Mouse (Mus musculus) mouse embryonic stem cell (cell line): ENCODE data around the gene Fkbp9.
"Not testable (repeated sequence)": the region's sequence is repeated elsewhere in the genome, so short reads cannot be mapped to it uniquely, and the experiment has no call there.

Source experiments
- in situ Hi-C, 2 experiments: fragments of 300-500 bp; cut with MboI; formaldehyde crosslinking; loops; 1 replicate in 1 of 2; 3 replicates in 1 of 2; pipeline ENCODE4 v1.14.3; 2019 to 2020; ENCODE audit warnings: low sequenced_read_pairs in 2 of 2, low pct_unique_long_range_greater_than_20kb in 1 of 2, mixed read lengths in 1 of 2; ENCODE audit not compliant: unreplicated experiment in 1 of 2

Gene Fkbp9

GRCm38 (mm10) chr6:56832830-56833229, 971 bp downstream of the Fkbp9 start:
- in situ Hi-C loops, result no loop called here

- in situ Hi-C loops, result no loop called here
Measured at GRCm38 (mm10) chr6:56834769-56835168, 2.9 kb downstream of the Fkbp9 start.

GRCm38 (mm10) chr6:56835532-56835931, 3.7 kb downstream of the Fkbp9 start:
- in situ Hi-C loops, result no loop called here

DNA sequence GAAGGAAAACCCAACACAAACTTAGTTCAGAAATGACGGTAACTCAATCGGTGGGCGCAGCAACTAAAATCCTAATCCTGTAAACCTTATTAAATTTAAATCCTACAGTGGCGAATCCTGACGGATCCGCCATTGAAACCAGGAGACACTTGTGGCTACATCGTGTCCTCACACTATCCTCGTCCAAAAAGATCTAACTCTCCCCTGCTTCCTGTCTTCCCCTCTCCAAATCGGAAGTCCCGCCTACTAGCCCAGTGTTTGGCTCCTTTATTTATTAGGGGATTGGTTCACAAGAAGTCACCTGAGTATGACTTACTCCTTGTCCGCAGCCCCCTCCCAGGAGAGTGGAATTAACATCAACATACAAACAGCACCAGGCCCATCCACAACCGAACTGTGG, 5.3 kb downstream of the Fkbp9 start:
- in situ Hi-C loops, result no loop called here

DNA sequence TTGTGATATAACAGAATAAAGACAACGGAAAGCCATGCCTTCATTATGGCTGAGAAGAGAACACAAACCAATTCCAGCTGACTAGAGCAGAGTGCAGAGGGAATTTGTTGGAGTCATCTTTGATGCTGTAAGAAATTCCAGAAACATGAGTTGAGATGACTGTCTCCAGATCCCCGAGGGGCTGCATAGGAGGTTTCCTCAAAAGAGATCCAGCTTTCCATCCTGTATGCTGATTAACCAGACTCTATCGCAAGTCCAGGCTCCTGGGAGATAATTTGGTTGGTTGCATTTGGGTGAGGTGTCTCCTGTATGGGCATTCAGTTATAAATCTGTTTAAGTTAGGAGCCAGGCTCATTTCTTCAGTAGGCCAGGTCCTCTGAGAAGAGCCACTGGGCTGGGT, 5.8 kb downstream of the Fkbp9 start:
- in situ Hi-C loops, result no loop called here

DNA sequence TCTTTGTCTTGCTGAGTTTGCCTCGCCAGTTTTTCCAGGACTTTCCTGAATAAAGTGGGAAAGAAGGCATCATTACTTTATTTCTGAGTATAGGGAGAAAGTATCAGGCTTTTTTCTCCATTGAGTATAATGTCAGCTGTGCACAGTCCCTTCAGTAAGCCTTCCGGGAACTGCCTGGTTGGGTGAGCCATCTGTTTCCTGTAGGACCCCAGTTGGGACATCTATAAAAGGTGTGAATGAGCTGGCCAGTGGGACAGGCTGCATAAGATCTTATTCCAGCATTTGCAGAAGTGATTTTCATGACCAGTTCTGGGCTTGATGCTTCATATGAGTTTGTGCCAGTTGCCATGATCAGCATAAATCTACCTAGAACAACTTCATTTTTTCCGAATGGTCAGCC, 11.4 kb downstream of the Fkbp9 start:
- in situ Hi-C loops, result no loop called here

GRCm38 (mm10) chr6:56844365-56844764, 12.5 kb downstream of the Fkbp9 start:
- in situ Hi-C loops, result no loop called here

- in situ Hi-C loops, result no loop called here
Measured at GRCm38 (mm10) chr6:56848974-56849373, 17.1 kb downstream of the Fkbp9 start.

DNA sequence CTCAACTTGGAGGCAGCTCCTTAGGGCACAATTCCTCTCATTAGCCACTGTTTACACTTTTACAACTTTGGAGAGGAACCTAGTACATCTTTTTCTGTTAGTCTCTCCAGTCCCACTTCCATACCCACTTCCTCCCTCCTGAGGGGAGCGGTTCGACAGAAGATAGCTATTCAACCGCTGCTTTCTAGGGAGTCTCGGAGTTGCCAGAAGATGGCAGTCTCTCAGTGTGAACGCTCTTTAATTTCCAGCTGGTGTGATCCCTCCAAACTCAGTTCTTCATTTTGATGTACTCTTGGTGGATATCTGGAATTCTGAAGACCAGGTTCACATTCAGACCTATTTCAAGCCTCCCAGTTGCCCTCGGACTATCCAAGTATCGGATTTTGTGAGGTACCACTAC, 18.5 kb downstream of the Fkbp9 start:
- in situ Hi-C loops, result no loop called here

DNA sequence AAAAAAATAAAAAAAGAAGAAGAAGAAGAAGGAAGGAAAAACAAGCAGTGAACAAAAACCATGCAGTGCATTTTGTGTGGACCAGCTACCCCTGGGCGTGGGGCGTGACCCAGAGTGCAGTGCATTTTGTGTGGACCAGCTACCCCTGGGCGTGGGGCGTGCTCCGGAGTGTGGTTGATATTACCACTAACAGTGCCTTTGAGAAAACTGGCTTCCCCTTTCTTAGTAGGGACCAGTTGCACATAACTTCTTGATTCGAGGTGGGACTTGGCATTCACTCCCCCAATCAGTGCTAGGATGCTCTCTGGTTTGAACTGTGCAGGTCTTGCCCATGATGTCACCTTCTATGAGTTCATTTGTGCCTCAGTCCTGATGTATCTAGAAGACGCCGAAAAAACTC, 22.9 kb downstream of the Fkbp9 start:
- in situ Hi-C loops, result no loop called here

GRCm38 (mm10) chr6:56856748-56857147, 24.9 kb downstream of the Fkbp9 start:
- in situ Hi-C loops, result no loop called here

GRCm38 (mm10) chr6:56860205-56860848, 28.5 kb downstream of the Fkbp9 start:
- in situ Hi-C loops, result no loop called here

- in situ Hi-C loops, result not testable (repeated sequence)
Measured at GRCm38 (mm10) chr6:56866899-56867298, 35.0 kb downstream of the Fkbp9 start.

DNA sequence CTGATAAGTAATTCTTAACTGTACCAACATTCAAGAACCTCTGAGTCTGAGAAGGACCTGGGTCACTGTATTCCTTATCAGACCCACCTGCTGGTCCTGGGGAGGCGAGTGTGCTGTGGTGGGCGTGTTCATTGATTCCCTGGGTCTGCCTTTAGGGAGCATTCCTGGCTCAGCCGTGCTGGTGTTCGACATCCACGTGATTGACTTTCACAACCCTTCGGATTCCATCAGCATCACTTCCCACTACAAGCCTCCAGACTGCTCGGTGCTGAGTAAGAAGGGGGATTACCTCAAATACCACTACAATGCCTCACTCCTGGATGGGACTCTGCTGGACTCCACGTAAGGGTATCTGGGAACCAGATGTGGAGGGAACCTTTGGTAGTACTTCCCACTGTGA, 36.7 kb downstream of the Fkbp9 start:
- in situ Hi-C loops, result no loop called here

GRCm38 (mm10) chr6:56870027-56870426, 38.2 kb downstream of the Fkbp9 start:
- in situ Hi-C loops, result no loop called here

DNA sequence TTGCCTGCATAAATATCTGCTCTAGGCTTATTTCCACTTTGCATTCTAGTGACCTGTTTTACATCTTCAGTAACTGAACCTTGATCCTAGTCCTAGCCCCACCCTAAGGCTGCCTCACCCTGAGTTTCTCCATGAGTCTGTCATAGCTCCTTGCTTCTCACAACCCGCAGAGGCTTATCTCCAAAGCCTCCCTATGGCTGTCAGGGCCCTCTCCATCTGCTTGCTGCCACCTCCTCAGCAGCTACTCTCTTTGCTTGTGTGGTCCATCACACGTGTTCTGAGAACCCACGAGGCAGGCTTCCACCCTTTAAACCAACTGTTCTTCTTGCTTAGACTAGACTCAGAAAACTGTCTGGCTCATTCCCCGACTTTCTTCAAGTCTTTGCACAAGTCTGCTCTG, 45.0 kb downstream of the Fkbp9 start:
- in situ Hi-C loops, result no loop called here

DNA sequence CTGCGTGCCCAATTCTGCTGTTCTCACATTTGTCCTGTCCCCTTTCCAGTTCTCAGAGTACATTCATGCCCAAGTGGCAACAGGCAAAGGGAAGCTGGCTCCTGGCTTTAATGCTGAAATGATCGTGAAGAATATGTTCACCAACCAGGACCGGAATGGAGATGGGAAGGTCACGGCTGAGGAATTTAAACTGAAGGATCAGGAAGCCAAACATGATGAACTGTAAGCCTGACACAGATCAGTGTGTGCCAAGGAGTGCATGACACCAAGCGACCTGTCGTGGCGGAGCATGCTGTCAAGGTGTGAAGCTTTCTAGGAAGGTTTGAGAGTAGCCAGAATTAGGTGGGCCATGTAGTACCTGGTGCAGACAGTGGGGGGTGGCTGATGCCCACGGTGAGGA, 46.1 kb downstream of the Fkbp9 start:
- in situ Hi-C loops, result no loop called here

- in situ Hi-C loops, result no loop called here
Measured at GRCm38 (mm10) chr6:56879352-56879955, 47.6 kb downstream of the Fkbp9 start.

- in situ Hi-C loops, result no loop called here
Measured at GRCm38 (mm10) chr6:56888561-56888960, 56.7 kb downstream of the Fkbp9 start.

- in situ Hi-C loops, result no loop called here
Measured at GRCm38 (mm10) chr6:56890762-56891161, 58.9 kb downstream of the Fkbp9 start.
